Mouse (Mus musculus) brain, adult 2 months (tissue): ENCODE data around the gene Atf1.

Experiments
- DNase-seq: peaks from one replicate; pipeline ENCODE4 v3.0.0; 2011; ENCODE audit warnings: low read depth, low spot score

Atf1 gene

DNA sequence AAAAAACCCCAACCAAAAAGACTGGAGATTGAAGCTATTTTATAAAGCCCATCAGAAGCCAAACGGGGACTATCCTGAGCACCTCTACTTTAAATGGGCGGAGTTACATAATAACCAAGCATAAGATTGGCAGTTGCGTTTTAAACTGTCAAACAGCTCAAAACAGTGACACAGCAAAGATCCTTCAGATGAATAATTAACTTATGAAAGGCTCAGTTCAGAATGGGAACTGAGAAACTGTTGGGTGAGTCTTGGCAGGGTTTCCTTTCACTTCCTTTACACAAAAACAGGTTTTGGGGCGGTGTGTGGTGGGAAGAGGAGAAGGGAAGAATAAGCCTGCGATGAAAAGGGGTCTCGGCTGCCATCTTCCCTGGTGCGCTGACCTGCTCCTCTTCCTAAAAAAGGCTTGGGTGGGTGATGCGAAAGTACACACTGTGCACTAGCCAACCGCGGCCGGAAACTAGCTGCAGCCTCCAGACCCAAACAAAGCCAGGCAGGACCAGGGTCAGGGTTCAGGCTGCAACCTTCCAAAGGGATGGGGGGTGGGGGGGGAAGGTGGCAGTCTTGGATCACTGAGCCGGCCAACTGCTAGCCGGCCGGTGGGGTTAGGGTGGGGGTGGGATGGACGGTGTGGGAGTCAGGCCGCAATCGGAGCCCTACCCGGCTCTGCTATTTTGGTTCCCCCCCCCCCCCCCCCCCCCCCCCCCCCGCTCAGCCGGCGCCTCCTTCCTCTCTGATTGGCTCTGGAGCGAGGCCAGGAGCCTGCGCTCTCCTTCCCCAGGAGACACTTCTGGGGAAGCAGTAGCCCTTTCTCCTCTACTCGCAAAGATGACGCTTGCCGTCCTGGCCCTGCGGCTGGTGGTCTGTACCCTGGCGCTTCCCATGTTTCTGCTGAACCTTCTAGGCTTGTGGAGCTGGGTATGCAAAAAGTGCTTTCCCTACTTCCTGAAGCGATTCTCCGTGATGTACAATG is 76.7 kb downstream of the Atf1 start, which contains the start of gene Mettl7a1:
Mettl7a1 (plus strand) TSS at position 122 of the 973 bp plus-strand sequence.
- DNase-seq = peak; percentile 96

DNA sequence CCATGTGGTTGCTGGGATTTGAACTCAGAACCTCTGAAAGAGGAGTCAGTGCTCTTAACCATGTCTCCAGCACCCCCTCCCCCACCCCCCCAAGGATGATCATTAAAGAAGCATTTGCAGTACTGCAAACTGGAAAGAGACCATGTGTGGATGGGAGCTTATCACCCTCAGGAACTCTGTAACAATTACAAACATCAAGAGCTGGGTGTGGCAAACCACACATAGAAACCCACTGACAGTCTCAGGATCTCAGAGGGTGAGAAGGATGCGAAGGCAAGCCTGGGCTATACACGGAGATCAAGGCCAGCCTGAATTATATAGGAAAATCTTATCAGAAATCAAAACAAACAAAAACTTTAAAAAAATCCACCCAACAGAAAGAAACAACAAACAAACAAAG is 78.6 kb downstream of the Atf1 start:
- no peak for DNase-seq

DNA sequence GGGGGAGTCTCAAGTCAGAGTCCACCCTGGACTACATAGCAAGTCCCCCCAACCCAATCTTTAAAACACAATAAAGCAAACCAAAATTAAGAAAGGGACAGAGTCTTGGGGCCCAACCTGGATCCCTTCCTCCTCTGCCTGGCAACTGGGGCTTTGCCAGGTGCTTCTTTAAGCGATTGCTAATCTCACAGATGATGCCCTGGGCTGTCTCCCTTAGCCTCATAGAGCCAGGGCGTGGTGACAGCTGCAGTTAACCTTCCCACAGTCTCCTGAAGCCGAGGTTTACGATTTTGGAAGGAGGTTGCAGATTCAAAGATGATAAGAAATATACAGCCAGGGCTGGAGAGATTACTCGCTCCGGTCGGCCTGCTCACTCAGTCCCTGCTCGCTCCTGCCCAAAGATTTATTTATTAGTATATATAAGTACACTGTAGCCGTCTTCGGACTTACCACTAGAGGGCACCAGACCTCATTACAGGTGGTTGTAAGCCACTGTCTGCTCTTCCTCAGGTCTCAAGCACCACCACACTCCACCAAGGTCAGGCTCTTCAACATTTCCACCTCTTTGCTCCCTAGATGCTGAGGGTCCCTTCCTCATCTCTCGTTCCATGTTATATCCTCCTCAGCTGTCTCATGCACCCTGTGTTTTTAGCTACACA is 79.9 kb downstream of the Atf1 start:
- DNase-seq = peak; percentile 90
